Mouse (Mus musculus) small intestine, adult 2 months (tissue): ENCODE data around the gene Elp4. TPM values are rescaled to one million over a fixed set of nuclear protein-coding genes. Genes with fewer than 3 reads are reported as not detected.

Source experiments
- H3K27ac ChIP-seq: fragments of 200-500 bp; 2 replicates; pipeline ENCODE4 v1.5.1; 2012; ENCODE audit warnings: low read depth, low read length, control low read depth, inconsistent platforms; ENCODE audit not compliant: insufficient read depth
- H3K27me3 ChIP-seq: fragments of 200-500 bp; 2 replicates; pipeline ENCODE4 v1.6.1; 2012; ENCODE audit warnings: mild to moderate bottlenecking, moderate library complexity, low read length, inconsistent platforms; ENCODE audit not compliant: control insufficient read depth, insufficient read depth
- H3K36me3 ChIP-seq: fragments of 200-500 bp; 2 replicates; pipeline ENCODE4 v1.6.1; 2012; ENCODE audit warnings: mild to moderate bottlenecking, low read length, control low read depth, inconsistent platforms; ENCODE audit not compliant: control insufficient read depth, insufficient read depth
- H3K4me1 ChIP-seq: fragments of 200-500 bp; 2 replicates; pipeline ENCODE4 v1.6.1; 2012; ENCODE audit warnings: low read length, inconsistent platforms, mixed read lengths; ENCODE audit not compliant: control insufficient read depth, insufficient read depth, insufficient read length
- H3K4me3 ChIP-seq: fragments of 200-500 bp; 2 replicates; pipeline ENCODE4 v1.5.1; 2012; ENCODE audit warnings: low read depth, mild to moderate bottlenecking, control low read depth, inconsistent platforms, low read length, moderate library complexity
- CTCF ChIP-seq: fragments of 200-500 bp; IDR thresholded peaks from 2 replicates; pipeline ENCODE4 v1.5.1; 2012; ENCODE audit warnings: low read depth, mild to moderate bottlenecking, control low read depth, inconsistent platforms, low read length, moderate library complexity, mixed read lengths; ENCODE audit not compliant: insufficient replicate concordance, insufficient read length; ENCODE audit errors: extremely low read depth
- POLR2A ChIP-seq: fragments of 200-500 bp; IDR thresholded peaks from 2 replicates; pipeline ENCODE4 v1.6.1; 2012; ENCODE audit warnings: low read depth, mild to moderate bottlenecking, control low read depth, inconsistent platforms, low read length, moderate library complexity
- WGBS: fragments of 180-500 bp; shearing (Covaris S2); methylation state at CpG from one replicate; pipeline ENCODE4 v1.1.7; 2018; 5-methylcytosine and 5-hydroxymethylcytosine counted together
- polyA plus RNA-seq: library from polyadenylated mRNA; depleted of rRNA; stranded (reverse); fragments of >200 nt; gene quantifications from 2 replicates; pipeline ENCODE4 v1.2.3, GENCODE M21; 2012

The Elp4 gene
- polyA plus RNA-seq, 1 experiment: 1.7 TPM

- H3K36me3 ChIP-seq: peaks cover 3% of the 10 kb centered on the region
- WGBS: 91% methylated on average over 2 of the region's 2 CpGs
- TF ChIP-seq POLR2A (no peak), CTCF (no peak)
- H3K4me3 ChIP-seq: no peak overlapping the region
- H3K27ac ChIP-seq: no peak overlapping the region
- H3K27me3 ChIP-seq: no peaks in the 10 kb centered on the region
- H3K4me1 ChIP-seq: no peaks in the 10 kb centered on the region
Observed at GRCm38 (mm10) chr2:105698631-105699030, 205.7 kb downstream of the Elp4 start.

GRCm38 (mm10) chr2:105697741-105698140 lies 206.6 kb downstream of the Elp4 start:
- 91% methylated on average over 5 of the region's 5 CpGs for WGBS
- peaks cover 3% of the 10 kb centered on the region for H3K36me3 ChIP-seq

GRCm38 (mm10) chr2:105691296-105691695 lies 213.1 kb downstream of the Elp4 start:
- Histone ChIP-seq H3K27me3 (peaks cover 57% of the 10 kb centered on the region), H3K27ac (no peak overlapping the region), H3K36me3 (no peaks in the 10 kb centered on the region), H3K4me3 (no peak overlapping the region), H3K4me1 (no peaks in the 10 kb centered on the region)
- WGBS: 14% methylated on average over 10 of the region's 10 CpGs
- no peak for TF ChIP-seq CTCF
- no peak for TF ChIP-seq POLR2A

More at GRCm38 (mm10) chr2:105697741-105698140, 206.6 kb downstream of the Elp4 start:
- TF ChIP-seq POLR2A: no peak
- no peak for TF ChIP-seq CTCF
- H3K4me1 ChIP-seq: no peaks in the 10 kb centered on the region
- H3K27me3 ChIP-seq: peaks cover 2% of the 10 kb centered on the region; the same call in 1 of the 2 replicates
- H3K4me3 ChIP-seq: no peak overlapping the region
- H3K27ac ChIP-seq: no peak overlapping the region

GRCm38 (mm10) chr2:105689771-105690639 lies 214.4 kb downstream of the Elp4 start:
- Histone ChIP-seq H3K4me1 (no peaks in the 10 kb centered on the region), H3K4me3 (no peak overlapping the region), H3K27me3 (peaks cover 69% of the 10 kb centered on the region), H3K36me3 (no peaks in the 10 kb centered on the region), H3K27ac (no peak overlapping the region)
- TF ChIP-seq CTCF (no peak), POLR2A (no peak)
- WGBS: 8% methylated on average over 28 of the region's 28 CpGs

GRCm38 (mm10) chr2:105689304-105689770 lies 215.0 kb downstream of the Elp4 start:
- 2% methylated on average over 15 of the region's 15 CpGs for WGBS
- Histone ChIP-seq H3K27me3 (peaks cover 73% of the 10 kb centered on the region), H3K4me1 (no peaks in the 10 kb centered on the region), H3K4me3 (no peak overlapping the region), H3K27ac (no peak overlapping the region), H3K36me3 (no peaks in the 10 kb centered on the region)
- no peak for TF ChIP-seq CTCF
- TF ChIP-seq POLR2A: no peak

GRCm38 (mm10) chr2:105688436-105689303 lies 215.7 kb downstream of the Elp4 start:
- no peaks in the 10 kb centered on the region for H3K4me1 ChIP-seq
- peaks cover 77% of the 10 kb centered on the region for H3K27me3 ChIP-seq
- WGBS: 7% methylated on average over 25 of the region's 25 CpGs
- H3K36me3 ChIP-seq: no peaks in the 10 kb centered on the region
- no peak overlapping the region for H3K4me3 ChIP-seq
- H3K27ac ChIP-seq: no peak overlapping the region
- TF ChIP-seq CTCF (no peak), POLR2A (no peak)
